Mouse (Mus musculus) layer of hippocampus, postnatal 25 days (tissue): ENCODE results near the gene Pipox. TPM values are rescaled to one million over a fixed set of nuclear protein-coding genes. Genes with fewer than 3 reads are reported as not detected.
A peak's percentile ranks its signal among the peaks of the same experiment; 100 is the strongest.

Experiments used
- DNase-seq, 2 experiments: peaks; one replicate each; pipeline ENCODE4 v3.0.0; 2022; ENCODE audit warnings: mixed read lengths in 2 of 2, low spot score in 1 of 2; ENCODE audit errors: extremely low spot score in 1 of 2
- total RNA-seq, 2 experiments: library from RNA; stranded (reverse); gene quantifications; 2 replicates each; pipeline ENCODE4 v1.2.3; 2021

Pipox gene
- 1 to 10 TPM; 1.5 to 1.8 TPM for total RNA-seq

- DNase-seq, result peak; percentile 59 to 74
Measured at GRCm38 (mm10) chr11:77893787-77894718, at the start of gene Pipox. Gene Pipox (minus strand): TSS chr11:77894096.

- no peak for DNase-seq
Measured at GRCm38 (mm10) chr11:77942230-77942629, 48.3 kb upstream of the Pipox start.

- DNase-seq, result no peak
Measured at GRCm38 (mm10) chr11:77937649-77938410, 43.9 kb upstream of the Pipox start.

- no peak for DNase-seq
Measured at GRCm38 (mm10) chr11:77936846-77937245, 43.0 kb upstream of the Pipox start.

GRCm38 (mm10) chr11:77934568-77935311, 40.8 kb upstream of the Pipox start:
- no peak for DNase-seq

GRCm38 (mm10) chr11:77934111-77934521, 40.2 kb upstream of the Pipox start:
- no peak for DNase-seq

GRCm38 (mm10) chr11:77932576-77932975, 38.7 kb upstream of the Pipox start:
- no peak for DNase-seq

- DNase-seq, result no peak
Measured at GRCm38 (mm10) chr11:77931541-77932433, 37.9 kb upstream of the Pipox start.

GRCm38 (mm10) chr11:77930751-77931540, 37.0 kb upstream of the Pipox start, which contains the start of gene Sez6:
Gene Sez6 (plus strand): TSS chr11:77930800.
- peak; percentile 69 to 74 for DNase-seq

GRCm38 (mm10) chr11:77927837-77928236, 33.9 kb upstream of the Pipox start:
- DNase-seq, result no peak

- no peak for DNase-seq
Measured at GRCm38 (mm10) chr11:77926666-77927065, 32.8 kb upstream of the Pipox start.

- DNase-seq, result no peak
Measured at GRCm38 (mm10) chr11:77925836-77926657, 32.2 kb upstream of the Pipox start.

GRCm38 (mm10) chr11:77923285-77923684, 29.4 kb upstream of the Pipox start:
- no peak for DNase-seq

GRCm38 (mm10) chr11:77917166-77917565, 23.3 kb upstream of the Pipox start:
- no peak for DNase-seq

GRCm38 (mm10) chr11:77916741-77917140, 22.8 kb upstream of the Pipox start:
- DNase-seq, result no peak

- DNase-seq, result no peak
Measured at GRCm38 (mm10) chr11:77914598-77915260, 20.8 kb upstream of the Pipox start.

GRCm38 (mm10) chr11:77913505-77913904, 19.6 kb upstream of the Pipox start:
- no peak for DNase-seq
